In genomic region chr3:98089702-98090101, GRCm38 (mm10) we compare ENCODE assay signal across 13 mouse cellular contexts.
DNase-seq lines count a peak whose midpoint lies in the region; ATAC-seq and TF ChIP-seq lines count a peak whose summit lies in the region.
"Had no signal": no experiment of that assay in that cellular context is flagged by ENCODE, and none has a peak within 500 bp of the region (broad histone marks: within the 10 kb centered on the region; RNA-seq: fewer than 3 reads in every experiment).

No protein-coding gene starts in this region.

- H3K4me3 ChIP-seq in layer of hippocampus, adult 2 months = no peak overlapping the region
- H3K4me3 ChIP-seq in limb, embryonic 12.5 days (replicated peaks) = no peak overlapping the region
- H3K4me3 ChIP-seq: intestine, embryonic 15.5 days had no signal

- H3K27me3 ChIP-seq in limb, embryonic 12.5 days = no peaks in the 10 kb centered on the region
- H3K27me3 ChIP-seq: CH12.LX; intestine, embryonic 15.5 days had no signal

- peak overlapping the region; percentile 77 for H3K27ac ChIP-seq in layer of hippocampus, adult 2 months
- peak overlapping the region; percentile 30; the same call in 1 of the 2 replicates for H3K27ac ChIP-seq in limb, embryonic 12.5 days
- H3K27ac ChIP-seq: intestine, embryonic 15.5 days had no signal

- no peak for ATAC-seq in limb, embryonic 12.5 days (ENCODE audit: insufficient number of reproducible peaks, insufficient read depth, low FRiP score, low TSS enrichment, low read depth)
- ATAC-seq: intestine, embryonic 15.5 days had no signal

- no peak overlapping the region for H3K9ac ChIP-seq in limb, embryonic 12.5 days (replicated peaks)
- H3K9ac ChIP-seq: intestine, embryonic 15.5 days had no signal

- peak; percentile 47 for DNase-seq in gastrocnemius, adult 18-20 months (ENCODE audit: low spot score)
- no peak for DNase-seq in gastrocnemius, adult 8-10 months (ENCODE audit: low spot score in 2 of 2)
- DNase-seq in layer of hippocampus, adult 2 months (ENCODE audit: low spot score in 2 of 2) = peak in 1 of 2 experiments; percentile 36
- no peak for DNase-seq in layer of hippocampus, adult 18-20 months (ENCODE audit: low spot score in 2 of 2)
- peak; percentile 23 to 60 for DNase-seq in adrenal gland, postnatal 36 days
- DNase-seq in urinary bladder, postnatal 4 days (ENCODE audit: low spot score in 2 of 2) = no peak
- no peak for DNase-seq in thymus, postnatal 14 days
- DNase-seq: cerebellum, adult 9-10 months; heart, adult 18-20 months; thymus, adult 18-20 months had no signal

- no peak overlapping the region for H3K4me2 ChIP-seq in limb, embryonic 12.5 days
- H3K4me2 ChIP-seq: intestine, embryonic 15.5 days had no signal

- H3K4me1 ChIP-seq in limb, embryonic 12.5 days (replicated peaks) = peaks cover 53% of the 10 kb centered on the region

- TF ChIP-seq CTCF in layer of hippocampus, adult 2 months (conservative IDR thresholded peaks at IDR 0.05) = no peak

- H3K9me3 ChIP-seq in limb, embryonic 12.5 days = no peaks in the 10 kb centered on the region
- H3K9me3 ChIP-seq: intestine, embryonic 15.5 days had no signal

- H3K36me3 ChIP-seq in limb, embryonic 12.5 days = peaks cover 36% of the 10 kb centered on the region
- H3K36me3 ChIP-seq: intestine, embryonic 15.5 days had no signal

- 78% methylated on average over 5 of the region's 5 CpGs for WGBS in limb, embryonic 12.5 days

Comparison
In these comparisons a context has a peak if more than half of its experiments do, and no peak if none do; other contexts are left out.
1. DNase-seq: peak in gastrocnemius, adult 18-20 months (single experiment) and adrenal gland, postnatal 36 days (2 of 2); none in gastrocnemius, adult 8-10 months (0 of 2), layer of hippocampus, adult 18-20 months (0 of 2), urinary bladder, postnatal 4 days (0 of 2) and thymus, postnatal 14 days (single experiment).